Mouse (Mus musculus) thymus, adult 18-20 months (tissue): ENCODE data around the gene Tbx1.
A peak's percentile ranks its signal among the peaks of the same experiment; 100 is the strongest.

Experiments
- DNase-seq, 2 experiments: peaks; one replicate each; pipeline ENCODE4 v3.0.0; 2022; ENCODE audit warnings: mixed read lengths in 2 of 2

Gene Tbx1

GRCm38 (mm10) chr16:18622019-18622418 is 31.5 kb upstream of the Tbx1 start, which contains the start of gene Gp1bb:
TSS of gene Gp1bb (minus strand) at chr16:18622403.
- DNase-seq = no peak

- no peak for DNase-seq
Measured at GRCm38 (mm10) chr16:18621362-18622001, 31.0 kb upstream of the Tbx1 start.

GRCm38 (mm10) chr16:18620601-18621361 is 30.3 kb upstream of the Tbx1 start:
- DNase-seq = no peak

- no peak for DNase-seq
Measured at GRCm38 (mm10) chr16:18620201-18620600, 29.7 kb upstream of the Tbx1 start.

- DNase-seq = no peak
Measured at GRCm38 (mm10) chr16:18619110-18619509, 28.6 kb upstream of the Tbx1 start.

- DNase-seq = no peak
Measured at GRCm38 (mm10) chr16:18618297-18618696, 27.8 kb upstream of the Tbx1 start.

- DNase-seq = peak; percentile 58 to 62
Measured at GRCm38 (mm10) chr16:18617370-18618065, 27.0 kb upstream of the Tbx1 start.

- no peak for DNase-seq
Measured at GRCm38 (mm10) chr16:18613301-18613700, 22.8 kb upstream of the Tbx1 start.

GRCm38 (mm10) chr16:18611752-18612151 is 21.3 kb upstream of the Tbx1 start:
- no peak for DNase-seq

- no peak for DNase-seq
Measured at GRCm38 (mm10) chr16:18609099-18609498, 18.6 kb upstream of the Tbx1 start.

- no peak for DNase-seq
Measured at GRCm38 (mm10) chr16:18608226-18608625, 17.8 kb upstream of the Tbx1 start.

GRCm38 (mm10) chr16:18605705-18606104 is 15.2 kb upstream of the Tbx1 start:
- no peak for DNase-seq

GRCm38 (mm10) chr16:18604267-18604701 is 13.8 kb upstream of the Tbx1 start:
- DNase-seq = no peak

- DNase-seq = no peak
Measured at GRCm38 (mm10) chr16:18601447-18601846, 11.0 kb upstream of the Tbx1 start.

- no peak for DNase-seq
Measured at GRCm38 (mm10) chr16:18598006-18598405, 7.5 kb upstream of the Tbx1 start.

GRCm38 (mm10) chr16:18596255-18596654 is 5.8 kb upstream of the Tbx1 start:
- no peak for DNase-seq

- no peak for DNase-seq
Measured at GRCm38 (mm10) chr16:18593930-18594329, 3.5 kb upstream of the Tbx1 start.

- peak; percentile 19 to 20 for DNase-seq
Measured at GRCm38 (mm10) chr16:18591047-18592018, 862 bp upstream of the Tbx1 start.

GRCm38 (mm10) chr16:18589080-18589621 is 1.3 kb downstream of the Tbx1 start:
- DNase-seq = no peak

- DNase-seq = no peak
Measured at GRCm38 (mm10) chr16:18588738-18589055, 1.8 kb downstream of the Tbx1 start.

- DNase-seq = no peak
Measured at GRCm38 (mm10) chr16:18587847-18588737, 2.4 kb downstream of the Tbx1 start.
